Mouse (Mus musculus): ENCODE data around the gene Vmn1r235.
"Not testable (repeated sequence)": the region's sequence is repeated elsewhere in the genome, so short reads cannot be mapped to it uniquely, and the experiment has no call there.

The Vmn1r235 gene

DNA sequence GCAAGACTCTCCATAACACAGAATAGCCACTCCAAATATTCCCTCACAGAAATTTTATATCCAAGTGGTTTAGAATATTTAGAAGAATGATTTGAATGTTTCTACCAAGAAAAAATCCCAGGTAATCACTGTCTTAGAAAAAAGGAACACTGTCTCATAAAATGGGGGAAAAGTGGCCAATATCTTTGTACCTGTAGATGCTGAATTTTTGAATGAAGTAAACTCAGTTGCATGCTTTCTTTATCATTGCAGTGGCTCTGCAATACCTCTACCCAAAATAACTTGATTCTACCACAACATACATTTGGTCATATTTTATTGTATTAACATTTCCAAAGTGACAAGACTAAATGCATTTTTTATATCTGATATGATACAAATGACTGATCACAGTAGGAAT is at the start of gene Vmn1r235:
Vmn1r235 (plus strand) TSS at position 301 of the 400 bp plus-strand sequence.
- DNase-seq (ENCODE audit: low read depth in 1 of 2, low spot score in 2 of 2) = no peak

DNA sequence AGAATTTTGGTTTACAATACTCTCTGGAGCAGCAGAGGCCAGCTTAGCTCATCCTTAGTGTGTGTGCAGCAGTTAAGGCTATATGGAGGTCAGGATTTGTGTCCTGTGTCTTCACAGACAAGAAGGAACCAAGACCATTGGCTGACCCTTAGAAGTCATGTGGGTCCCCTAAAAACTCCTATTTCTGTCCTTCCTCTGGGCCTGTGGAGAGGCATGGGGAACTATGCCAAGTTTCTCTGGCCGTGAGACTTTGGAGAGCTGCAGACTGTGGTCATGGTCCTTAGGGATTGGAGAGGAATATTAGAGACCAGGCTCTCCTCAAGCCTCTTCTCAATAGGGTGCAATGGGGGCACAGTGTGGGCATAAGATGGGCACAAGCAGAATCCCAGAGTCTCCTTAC is 45.1 kb upstream of the Vmn1r235 start:
- not testable (repeated sequence) for DNase-seq (ENCODE audit: low read depth in 1 of 2, low spot score in 2 of 2)

DNA sequence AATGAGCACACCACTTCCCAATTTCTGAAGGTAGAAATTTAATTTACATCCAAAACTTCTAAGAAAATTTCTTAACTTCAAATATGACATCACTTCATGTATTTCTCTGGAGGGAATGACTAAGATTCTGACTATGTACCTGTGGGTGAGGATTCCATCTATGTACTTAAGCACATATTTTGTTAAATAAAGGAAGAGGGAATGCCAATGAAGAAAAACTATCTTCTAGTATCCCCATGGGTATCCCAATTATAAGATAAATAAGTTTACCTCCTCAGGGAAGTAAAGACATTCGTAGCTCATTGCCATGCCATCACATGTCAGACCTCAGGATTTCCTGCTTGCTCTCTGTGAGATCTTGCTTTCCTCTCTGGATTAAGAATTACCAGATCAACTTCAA is 30.4 kb upstream of the Vmn1r235 start, which contains the start of gene Vmn1r234:
Vmn1r234 (plus strand) TSS at position 301 of the 400 bp plus-strand sequence.
- DNase-seq (ENCODE audit: low read depth in 1 of 2, low spot score in 2 of 2) = no peak

DNA sequence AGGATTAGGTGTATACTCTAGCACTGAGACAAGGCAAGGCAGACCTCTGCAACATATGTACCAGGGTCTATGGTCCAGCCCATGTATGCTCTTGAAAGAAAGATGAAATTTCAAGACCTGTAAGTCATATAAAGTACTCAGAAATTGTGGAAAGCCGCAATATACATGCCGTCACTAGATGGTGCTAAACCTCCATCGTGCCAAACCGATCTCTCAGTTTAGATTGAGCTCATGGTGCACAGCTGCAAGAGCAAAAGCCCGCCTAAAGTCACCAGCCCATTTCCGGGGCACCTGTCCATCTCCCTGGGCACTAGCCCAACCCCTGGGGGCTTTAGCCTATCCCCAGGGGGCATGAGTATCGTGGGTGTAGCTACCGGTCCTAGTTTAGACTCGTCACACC is 24.6 kb upstream of the Vmn1r235 start:
- peak in 1 of 2 experiments; percentile 7 for DNase-seq (ENCODE audit: low read depth in 1 of 2, low spot score in 2 of 2)

DNA sequence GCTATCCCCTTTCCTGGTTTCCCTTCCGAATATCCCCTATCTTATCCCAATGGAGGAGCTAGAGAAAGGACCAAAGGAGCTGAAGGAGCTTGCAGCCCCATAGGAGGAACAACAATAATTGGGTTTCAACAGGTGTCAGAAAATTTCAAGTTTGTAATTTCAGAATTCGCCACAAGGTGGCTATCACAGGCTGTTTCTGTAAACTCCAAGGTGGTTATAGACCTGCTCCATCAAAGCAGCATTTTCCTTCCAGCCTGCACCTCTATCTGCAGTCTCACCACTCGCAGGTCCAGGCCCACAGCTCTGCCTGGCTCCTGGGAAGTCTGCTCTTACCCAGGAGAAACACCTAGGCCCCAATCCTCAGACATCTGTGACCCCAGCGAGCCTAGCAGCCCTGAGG is 15.9 kb downstream of the Vmn1r235 start:
- DNase-seq (ENCODE audit: low read depth in 1 of 2, low spot score in 2 of 2) = no peak

DNA sequence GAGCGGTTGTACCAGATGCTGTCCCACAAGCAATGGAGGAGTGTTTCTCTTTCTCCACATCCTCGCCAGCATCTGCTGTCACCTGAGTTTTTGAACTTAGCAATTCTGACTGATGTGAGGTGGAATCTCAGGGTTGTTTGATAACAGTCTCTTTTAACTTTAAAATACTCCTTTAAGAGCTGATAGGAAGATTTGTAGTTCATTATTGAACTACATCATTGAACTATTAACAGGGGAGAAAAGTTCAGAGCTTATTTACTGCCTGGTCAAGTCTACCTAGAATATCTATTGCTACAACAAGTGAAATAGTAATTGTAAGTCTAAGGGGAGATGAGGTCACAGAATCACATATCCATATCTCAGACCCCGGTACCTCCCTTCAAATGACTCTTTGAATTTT is 26.4 kb downstream of the Vmn1r235 start, which contains the start of gene Vmn1r236:
Vmn1r236 (plus strand) TSS at position 301 of the 400 bp plus-strand sequence.
- DNase-seq (ENCODE audit: low read depth in 1 of 2, low spot score in 2 of 2) = no peak

DNA sequence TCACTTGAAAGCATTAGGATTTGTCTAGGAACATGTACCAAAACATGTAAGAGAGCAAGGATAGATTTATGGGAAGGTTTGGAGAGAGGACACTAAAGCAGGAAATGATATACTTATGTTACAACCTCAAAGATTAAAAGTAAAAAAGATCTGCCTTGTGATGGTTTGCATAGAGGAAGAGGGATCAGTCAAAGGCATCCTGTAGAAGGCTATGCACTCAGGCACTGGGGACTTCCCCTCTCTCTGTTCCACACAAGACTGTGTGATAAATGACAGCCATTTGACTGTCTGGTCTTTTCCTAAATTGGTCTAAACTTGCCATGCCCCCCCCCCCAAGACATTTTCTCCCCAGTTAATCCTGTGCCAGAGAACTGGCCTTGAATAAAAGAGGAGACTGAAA is 28.2 kb downstream of the Vmn1r235 start:
- no peak for DNase-seq (ENCODE audit: low read depth in 1 of 2, low spot score in 2 of 2)

DNA sequence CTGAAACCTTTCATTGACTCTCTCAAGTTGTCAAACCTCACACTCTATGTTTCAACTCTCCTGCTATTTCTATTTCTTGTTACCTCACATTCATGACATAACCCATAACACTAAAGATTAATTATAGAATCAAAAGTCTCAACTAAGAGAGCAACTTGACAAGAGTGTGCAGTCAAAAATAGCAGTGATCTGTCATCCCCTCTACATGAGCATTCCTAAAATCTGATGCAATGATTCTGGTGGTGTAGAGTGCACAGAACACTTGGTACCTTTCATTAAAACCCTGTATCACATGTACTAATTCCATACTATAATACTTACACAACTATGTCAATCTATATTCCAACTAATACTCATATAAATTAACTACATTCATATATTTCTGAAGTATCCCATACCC is 33.5 kb downstream of the Vmn1r235 start:
- DNase-seq (ENCODE audit: low read depth in 1 of 2, low spot score in 2 of 2) = no peak

DNA sequence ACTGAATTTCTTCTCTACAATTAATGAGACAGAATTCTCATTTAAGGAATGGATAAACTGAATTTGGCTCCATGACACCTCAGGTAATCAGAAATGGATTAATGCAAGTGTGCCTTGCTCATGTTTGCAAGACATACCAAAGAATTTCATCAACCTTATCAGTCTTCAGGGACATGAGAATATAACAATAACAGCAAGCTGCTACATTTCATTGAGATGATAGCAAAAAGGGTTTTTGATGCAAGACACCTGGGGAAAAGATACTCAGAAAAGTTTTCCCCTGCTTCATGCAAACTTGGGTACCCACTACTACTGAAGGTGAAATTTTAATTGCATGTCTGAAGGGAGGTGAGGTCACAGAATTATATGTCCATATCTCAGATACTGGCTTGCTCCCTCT is 55.4 kb downstream of the Vmn1r235 start, which contains the start of gene Vmn1r237:
Vmn1r237 (plus strand) TSS at position 301 of the 400 bp plus-strand sequence.
- no peak for DNase-seq (ENCODE audit: low read depth in 1 of 2, low spot score in 2 of 2)

Measured in monocyte, adult 2 months (primary cell).